Mouse (Mus musculus) E14TG2a.4 (cell line): ENCODE results near the gene Chchd10.

Experiments
- CTCF ChIP-seq: conservative IDR thresholded peaks from 2 replicates; pipeline ENCODE4 v1.5.1; 2014; ENCODE audit warnings: low read length
- POU5F1 ChIP-seq: IDR thresholded peaks from 2 replicates; pipeline ENCODE4 v1.6.1; 2014; ENCODE audit warnings: low read length, borderline replicate concordance

DNA sequence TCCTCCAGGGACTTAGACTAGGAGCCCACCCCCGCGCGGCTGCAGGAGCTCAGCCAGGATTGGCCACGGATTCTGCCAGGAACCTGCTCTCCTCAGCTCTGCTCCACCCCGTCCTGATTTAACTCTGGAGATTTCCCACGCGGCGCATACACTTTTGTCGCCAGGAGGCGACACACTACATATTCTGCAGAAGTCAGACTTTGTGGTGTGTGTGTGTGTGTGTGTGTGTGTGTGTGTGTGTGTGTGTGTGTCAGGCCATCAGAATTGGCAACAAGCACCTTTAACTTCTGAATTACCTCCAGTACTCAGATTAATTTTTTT, 49.7 kb upstream of the Chchd10 start:
- peak; percentile 45; the same call in 1 of the 2 replicates for TF ChIP-seq CTCF
- TF ChIP-seq POU5F1: no peak
